Mouse (Mus musculus) gastrocnemius, postnatal 14 days (tissue): ENCODE measurements around the gene Mrpl27. TPM values are rescaled to one million over a fixed set of nuclear protein-coding genes. Genes with fewer than 3 reads are reported as not detected.

ENCODE experiments used
- DNase-seq: peaks from one replicate; pipeline ENCODE4 v3.0.0; 2021; ENCODE audit warnings: mixed read lengths
- intact Hi-C: fragments of 180-260 bp; cut with DNase I; formaldehyde crosslinking; loops from one replicate; pipeline ENCODE4 v1.15.1; 2025; ENCODE audit warnings: low total_unique reads
- total RNA-seq, 2 experiments: library from RNA; stranded (reverse); gene quantifications; 2 replicates each; pipeline ENCODE4 v1.2.3; 2021

The Mrpl27 gene
- total RNA-seq, 2 experiments from 2014 or later: 56.4 to 59.0 TPM

DNA sequence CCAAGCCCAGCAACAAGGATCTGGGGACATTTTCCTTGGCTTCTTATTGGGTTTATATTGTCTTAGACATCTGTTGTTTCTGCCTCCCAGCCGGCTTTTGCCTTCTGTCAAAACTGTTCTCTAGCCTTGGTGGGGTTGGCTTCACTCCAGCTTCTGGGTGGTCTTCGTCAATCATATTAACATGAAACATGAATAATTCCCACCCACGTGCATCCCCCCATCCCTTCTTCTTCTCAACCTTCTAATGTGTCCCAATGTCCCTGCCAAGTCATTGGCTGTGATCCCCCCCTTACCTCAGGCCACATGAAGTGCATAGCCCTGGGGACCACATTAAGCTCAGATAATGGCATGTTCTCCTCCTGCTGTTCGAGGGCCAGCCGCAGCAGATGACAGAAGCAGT lies 50.9 kb downstream of the Mrpl27 start, which contains the start of gene Gm11541:
Gene Gm11541, minus strand, starts transcription at position 28 of the 400 bp plus-strand sequence.
- intact Hi-C loops: no loop called here
- no peak for DNase-seq

Other genes with a start within 250 kb of the Mrpl27 start
- gene Cacna1g, start 179.6 kb upstream of the Mrpl27 start, total RNA-seq: 1 to 10 TPM; 4.9 to 6.1 TPM
- not detected for gene Spata20, start 167.6 kb upstream of the Mrpl27 start, total RNA-seq
- gene Epn3, start 153.8 kb upstream of the Mrpl27 start, total RNA-seq: under 1 TPM; 0.09 to 0.25 TPM
- gene Mycbpap, start 132.0 kb upstream of the Mrpl27 start, total RNA-seq: under 1 TPM in 1 of 2 experiments, not detected in 1; 0.13 TPM
- 1 to 10 TPM; 2.2 to 2.6 TPM for gene Rsad1, start 104.5 kb upstream of the Mrpl27 start, total RNA-seq
- 10 to 100 TPM; 17.4 to 21.2 TPM for gene Chad, start 88.7 kb upstream of the Mrpl27 start, total RNA-seq
- 1 to 10 TPM; 4.1 to 6.6 TPM for gene Acsf2, start 51.9 kb upstream of the Mrpl27 start, total RNA-seq
- 10 to 100 TPM; 26.9 to 35.5 TPM for gene Lrrc59, start 24.0 kb upstream of the Mrpl27 start, total RNA-seq
- under 1 TPM; 0.90 to 0.91 TPM for gene Eme1, start 197 bp downstream of the Mrpl27 start, total RNA-seq
- 1 to 10 TPM; 6.6 to 7.8 TPM for gene Xylt2, start 23.7 kb downstream of the Mrpl27 start, total RNA-seq
- not detected for gene Gm11541, start 50.7 kb downstream of the Mrpl27 start, total RNA-seq
- gene Cdc34b, start 88.0 kb downstream of the Mrpl27 start, total RNA-seq: under 1 TPM; 0.89 to 0.98 TPM
- gene Tmem92, start 128.9 kb downstream of the Mrpl27 start, total RNA-seq: not detected